Mouse (Mus musculus): Measurements from ENCODE around the gene Orc2. TPM values are rescaled to one million over a fixed set of nuclear protein-coding genes. Genes with fewer than 3 reads are reported as not detected.
A peak's percentile ranks its signal among the peaks of the same experiment; 100 is the strongest.

Orc2 gene
- polyA plus RNA-seq, 1 experiment from 2014 or later, result 8.1 TPM

GRCm38 (mm10) chr1:58460566-58460965, 44.3 kb downstream of the Orc2 start:
- no peak overlapping the region for H3K4me3 ChIP-seq (ENCODE audit: low read depth, low read length)
- no peak overlapping the region for H3K27ac ChIP-seq (ENCODE audit: low read depth, low read length)
- H3K4me1 ChIP-seq (replicated peaks; ENCODE audit: control insufficient read depth, insufficient read depth, low read length), result no peaks in the 10 kb centered on the region
- TF ChIP-seq CTCF (IDR thresholded peaks at IDR 0.05; ENCODE audit: low read depth), result no peak
- no peaks in the 10 kb centered on the region for H3K9me3 ChIP-seq (ENCODE audit: control insufficient read depth)
- H3K4me2 ChIP-seq (replicated peaks; ENCODE audit: low read depth), result no peak overlapping the region
- H3K27me3 ChIP-seq (replicated peaks; ENCODE audit: control insufficient read depth, insufficient read depth, low read length), result no peaks in the 10 kb centered on the region
- whole genome bisulfite sequencing, result 77% methylated on average over 3 of the region's 3 CpGs
- ATAC-seq, result no peak
- H3K9ac ChIP-seq (ENCODE audit: low read depth, low read length), result no peak overlapping the region
- peaks cover 59% of the 10 kb centered on the region for H3K36me3 ChIP-seq (ENCODE audit: control insufficient read depth, insufficient read depth)

DNA sequence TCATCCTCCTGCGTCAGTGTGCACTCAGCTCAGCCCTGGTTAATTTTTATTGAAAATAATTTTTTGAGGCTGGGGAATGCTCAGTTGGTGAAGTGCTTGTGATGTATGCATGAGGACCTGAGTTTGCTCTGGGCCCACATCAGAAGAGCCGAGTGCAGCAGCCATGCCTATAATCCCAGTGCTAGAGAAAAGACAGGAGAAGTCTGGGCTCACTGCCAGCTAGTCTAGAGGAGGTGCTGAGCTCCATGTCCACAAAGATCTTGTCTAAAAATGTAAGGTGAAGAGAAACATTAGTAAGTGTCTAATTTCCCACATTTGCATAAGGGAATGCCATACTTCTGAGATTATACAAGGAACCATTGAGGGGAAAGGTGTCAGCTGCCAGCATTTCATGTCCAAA, 46.0 kb downstream of the Orc2 start:
- Histone ChIP-seq H3K27me3 (replicated peaks; ENCODE audit: control insufficient read depth, insufficient read depth, low read length) (no peaks in the 10 kb centered on the region), H3K4me1 (replicated peaks; ENCODE audit: control insufficient read depth, insufficient read depth, low read length) (no peaks in the 10 kb centered on the region), H3K36me3 (ENCODE audit: control insufficient read depth, insufficient read depth) (peaks cover 62% of the 10 kb centered on the region), H3K27ac (ENCODE audit: low read depth, low read length) (no peak overlapping the region), H3K9me3 (ENCODE audit: control insufficient read depth) (no peaks in the 10 kb centered on the region), H3K4me3 (ENCODE audit: low read depth, low read length) (no peak overlapping the region), H3K9ac (ENCODE audit: low read depth, low read length) (no peak overlapping the region), H3K4me2 (replicated peaks; ENCODE audit: low read depth) (no peak overlapping the region)
- TF ChIP-seq CTCF (IDR thresholded peaks at IDR 0.05; ENCODE audit: low read depth), result no peak
- ATAC-seq, result no peak
- 86% methylated on average over 2 of the region's 2 CpGs for WGBS

- Histone ChIP-seq H3K27ac (ENCODE audit: low read depth, low read length) (no peak overlapping the region), H3K9ac (ENCODE audit: low read depth, low read length) (no peak overlapping the region), H3K36me3 (ENCODE audit: control insufficient read depth, insufficient read depth) (peaks cover 65% of the 10 kb centered on the region), H3K4me3 (ENCODE audit: low read depth, low read length) (no peak overlapping the region), H3K4me1 (replicated peaks; ENCODE audit: control insufficient read depth, insufficient read depth, low read length) (no peaks in the 10 kb centered on the region), H3K27me3 (replicated peaks; ENCODE audit: control insufficient read depth, insufficient read depth, low read length) (no peaks in the 10 kb centered on the region), H3K4me2 (replicated peaks; ENCODE audit: low read depth) (no peak overlapping the region), H3K9me3 (ENCODE audit: control insufficient read depth) (no peaks in the 10 kb centered on the region)
- no peak for TF ChIP-seq CTCF (IDR thresholded peaks at IDR 0.05; ENCODE audit: low read depth)
- WGBS, result 67% methylated on average over 5 of the region's 5 CpGs
- ATAC-seq, result no peak
These were observed 46.7 kb downstream of the Orc2 start for GRCm38 (mm10) chr1:58458175-58458574.

GRCm38 (mm10) chr1:58454316-58454715, 50.6 kb downstream of the Orc2 start:
- no peak for TF ChIP-seq CTCF (IDR thresholded peaks at IDR 0.05; ENCODE audit: low read depth)
- ATAC-seq, result no peak

GRCm38 (mm10) chr1:58448396-58448795, 56.5 kb downstream of the Orc2 start:
- no peak for ATAC-seq
- Histone ChIP-seq H3K27ac (ENCODE audit: low read depth, low read length) (no peak overlapping the region), H3K36me3 (ENCODE audit: control insufficient read depth, insufficient read depth) (peaks cover 33% of the 10 kb centered on the region), H3K27me3 (replicated peaks; ENCODE audit: control insufficient read depth, insufficient read depth, low read length) (no peaks in the 10 kb centered on the region), H3K4me3 (ENCODE audit: low read depth, low read length) (no peak overlapping the region), H3K9ac (ENCODE audit: low read depth, low read length) (no peak overlapping the region), H3K4me2 (replicated peaks; ENCODE audit: low read depth) (no peak overlapping the region), H3K4me1 (replicated peaks; ENCODE audit: control insufficient read depth, insufficient read depth, low read length) (0 out of 2 replicates have a peak, but pooled peaks cover 6% of the 10 kb centered on the region), H3K9me3 (ENCODE audit: control insufficient read depth) (no peaks in the 10 kb centered on the region)
- 86% methylated on average over 7 of the region's 7 CpGs for WGBS
- 0 out of 2 replicates have a peak, but pooled peaks have one; percentile 16 for TF ChIP-seq CTCF (IDR thresholded peaks at IDR 0.05; ENCODE audit: low read depth)

More at GRCm38 (mm10) chr1:58454316-58454715, 50.6 kb downstream of the Orc2 start:
- Histone ChIP-seq H3K4me3 (ENCODE audit: low read depth, low read length) (no peak overlapping the region), H3K36me3 (ENCODE audit: control insufficient read depth, insufficient read depth) (peaks cover 76% of the 10 kb centered on the region), H3K9ac (ENCODE audit: low read depth, low read length) (no peak overlapping the region), H3K9me3 (ENCODE audit: control insufficient read depth) (no peaks in the 10 kb centered on the region), H3K27me3 (replicated peaks; ENCODE audit: control insufficient read depth, insufficient read depth, low read length) (no peaks in the 10 kb centered on the region), H3K27ac (ENCODE audit: low read depth, low read length) (no peak overlapping the region), H3K4me2 (replicated peaks; ENCODE audit: low read depth) (no peak overlapping the region), H3K4me1 (replicated peaks; ENCODE audit: control insufficient read depth, insufficient read depth, low read length) (no peaks in the 10 kb centered on the region)
- 88% methylated on average over 6 of the region's 6 CpGs for WGBS

GRCm38 (mm10) chr1:58447766-58448165, 57.1 kb downstream of the Orc2 start:
- H3K9me3 ChIP-seq (ENCODE audit: control insufficient read depth), result no peaks in the 10 kb centered on the region
- H3K27ac ChIP-seq (ENCODE audit: low read depth, low read length), result no peak overlapping the region
- H3K27me3 ChIP-seq (replicated peaks; ENCODE audit: control insufficient read depth, insufficient read depth, low read length), result no peaks in the 10 kb centered on the region
- no peak overlapping the region for H3K4me3 ChIP-seq (ENCODE audit: low read depth, low read length)
- H3K4me2 ChIP-seq (replicated peaks; ENCODE audit: low read depth), result no peak overlapping the region
- H3K36me3 ChIP-seq (ENCODE audit: control insufficient read depth, insufficient read depth), result peaks cover 27% of the 10 kb centered on the region
- H3K4me1 ChIP-seq (replicated peaks; ENCODE audit: control insufficient read depth, insufficient read depth, low read length), result 0 out of 2 replicates have a peak, but pooled peaks cover 6% of the 10 kb centered on the region
- TF ChIP-seq CTCF (IDR thresholded peaks at IDR 0.05; ENCODE audit: low read depth), result no peak
- no peak for ATAC-seq
- no peak overlapping the region for H3K9ac ChIP-seq (ENCODE audit: low read depth, low read length)
- 93% methylated on average over 7 of the region's 7 CpGs for WGBS

- H3K27me3 ChIP-seq (replicated peaks; ENCODE audit: control insufficient read depth, insufficient read depth, low read length), result no peaks in the 10 kb centered on the region
- peak overlapping the region; percentile 72 for H3K9ac ChIP-seq (ENCODE audit: low read depth, low read length)
- H3K27ac ChIP-seq (ENCODE audit: low read depth, low read length), result peak overlapping the region; percentile 87
- no peak for TF ChIP-seq CTCF (IDR thresholded peaks at IDR 0.05; ENCODE audit: low read depth)
- peak overlapping the region; percentile 80 for H3K4me2 ChIP-seq (replicated peaks; ENCODE audit: low read depth)
- WGBS, result 3% methylated on average over 11 of the region's 11 CpGs
- H3K4me3 ChIP-seq (ENCODE audit: low read depth, low read length), result peak overlapping the region; percentile 73
- H3K36me3 ChIP-seq (ENCODE audit: control insufficient read depth, insufficient read depth), result peaks cover 18% of the 10 kb centered on the region
- ATAC-seq, result no peak
- H3K9me3 ChIP-seq (ENCODE audit: control insufficient read depth), result no peaks in the 10 kb centered on the region
- 0 out of 2 replicates have a peak, but pooled peaks cover 6% of the 10 kb centered on the region for H3K4me1 ChIP-seq (replicated peaks; ENCODE audit: control insufficient read depth, insufficient read depth, low read length)
These were observed 59.0 kb downstream of the Orc2 start for GRCm38 (mm10) chr1:58445861-58446260.
